Mouse (Mus musculus) forebrain, embryonic 15.5 days (tissue): ENCODE measurements around the gene Kalrn. TPM values are rescaled to one million over a fixed set of nuclear protein-coding genes. Genes with fewer than 3 reads are reported as not detected.

Source experiments
- ATAC-seq: fragments of 200-750 bp; cut with Nextera tagmentation; replicated peaks from 2 replicates; pipeline ENCODE4 v1.8.0; 2017; ENCODE audit warnings: mild to moderate bottlenecking, moderate TSS enrichment, moderate library complexity
- H3K27ac ChIP-seq: fragments of 300-500 bp; sonication (generic); replicated peaks from 2 replicates; pipeline ENCODE4 v1.5.1; 2015; ENCODE audit warnings: mild to moderate bottlenecking, inconsistent platforms
- H3K27me3 ChIP-seq: fragments of 300-500 bp; sonication (generic); 2 replicates; pipeline ENCODE4 v1.6.1; 2015; ENCODE audit warnings: inconsistent platforms
- H3K36me3 ChIP-seq: fragments of 300-500 bp; sonication (generic); 2 replicates; pipeline ENCODE4 v1.6.1; 2015; ENCODE audit warnings: mild to moderate bottlenecking, inconsistent platforms
- H3K4me1 ChIP-seq: fragments of 300-500 bp; sonication (generic); 2 replicates; pipeline ENCODE4 v1.6.1; 2015; ENCODE audit warnings: inconsistent platforms
- H3K4me2 ChIP-seq: fragments of 300-500 bp; sonication (generic); replicated peaks from 2 replicates; pipeline ENCODE4 v1.6.1; 2015; ENCODE audit warnings: mild to moderate bottlenecking, inconsistent platforms
- H3K4me3 ChIP-seq: fragments of 300-500 bp; sonication (generic); 2 replicates; pipeline ENCODE4 v1.5.1; 2015; ENCODE audit warnings: mild to moderate bottlenecking, inconsistent platforms
- H3K9ac ChIP-seq: fragments of 300-500 bp; sonication (generic); replicated peaks from 2 replicates; pipeline ENCODE4 v1.6.1; 2015; ENCODE audit warnings: mild to moderate bottlenecking, inconsistent platforms
- H3K9me3 ChIP-seq: fragments of 300-500 bp; sonication (generic); 2 replicates; pipeline ENCODE4 v1.6.1; 2016; ENCODE audit warnings: inconsistent platforms
- WGBS: fragments of 180-500 bp; shearing (Covaris S2); methylation state at CpG from one replicate; pipeline ENCODE4 v1.1.7; 2015; ENCODE audit warnings: mixed read lengths; 5-methylcytosine and 5-hydroxymethylcytosine counted together
- polyA plus RNA-seq: library from polyadenylated mRNA; unstranded; fragments of >200 nt; fragmentation: Nextera tagmentation; extraction: Ambion mirVana; gene quantifications from 2 replicates; pipeline ENCODE4 v1.2.1, GENCODE M21; 2015

The Kalrn gene
- polyA plus RNA-seq, 1 experiment from 2014 or later: 36.4 TPM

- 29% methylated on average over 6 of the region's 6 CpGs for WGBS
- no peaks in the 10 kb centered on the region for H3K9me3 ChIP-seq
- H3K27ac ChIP-seq: peak overlapping the region; percentile 36
- peaks cover 49% of the 10 kb centered on the region for H3K4me1 ChIP-seq
- peak; percentile 92 for ATAC-seq
- no peak overlapping the region for H3K9ac ChIP-seq
- H3K4me2 ChIP-seq: no peak overlapping the region
- no peak overlapping the region for H3K4me3 ChIP-seq
- H3K27me3 ChIP-seq: no peaks in the 10 kb centered on the region
- no peaks in the 10 kb centered on the region for H3K36me3 ChIP-seq
Measured at GRCm38 (mm10) chr16:34546805-34547509, 26.4 kb downstream of the Kalrn start.

- WGBS: 74% methylated on average over 4 of the region's 4 CpGs
- Histone ChIP-seq H3K4me2 (no peak overlapping the region), H3K4me3 (no peak overlapping the region), H3K27ac (no peak overlapping the region), H3K4me1 (peaks cover 47% of the 10 kb centered on the region), H3K36me3 (no peaks in the 10 kb centered on the region), H3K9me3 (no peaks in the 10 kb centered on the region), H3K9ac (no peak overlapping the region), H3K27me3 (no peaks in the 10 kb centered on the region)
- no peak for ATAC-seq
Measured at GRCm38 (mm10) chr16:34543754-34544153, 29.6 kb downstream of the Kalrn start.

GRCm38 (mm10) chr16:34542341-34542740, 31.0 kb downstream of the Kalrn start:
- 96% methylated on average over 2 of the region's 2 CpGs for WGBS
- H3K4me1 ChIP-seq: peaks cover 45% of the 10 kb centered on the region
- ATAC-seq: no peak
- H3K36me3 ChIP-seq: no peaks in the 10 kb centered on the region
- H3K9me3 ChIP-seq: no peaks in the 10 kb centered on the region
- H3K4me3 ChIP-seq: no peak overlapping the region
- H3K9ac ChIP-seq: no peak overlapping the region
- no peak overlapping the region for H3K27ac ChIP-seq
- no peaks in the 10 kb centered on the region for H3K27me3 ChIP-seq
- no peak overlapping the region for H3K4me2 ChIP-seq

GRCm38 (mm10) chr16:34538679-34539185, 34.6 kb downstream of the Kalrn start:
- Histone ChIP-seq H3K27ac (peak overlapping the region; percentile 68; the same call in 1 of the 2 replicates), H3K4me2 (no peak overlapping the region), H3K9ac (no peak overlapping the region), H3K4me1 (peaks cover 47% of the 10 kb centered on the region), H3K36me3 (no peaks in the 10 kb centered on the region), H3K27me3 (no peaks in the 10 kb centered on the region), H3K4me3 (no peak overlapping the region), H3K9me3 (no peaks in the 10 kb centered on the region)
- 30% methylated on average over 5 of the region's 5 CpGs for WGBS
- peak; percentile 69 for ATAC-seq

- no peak overlapping the region for H3K4me2 ChIP-seq
- no peak overlapping the region for H3K27ac ChIP-seq
- H3K27me3 ChIP-seq: no peaks in the 10 kb centered on the region
- H3K9ac ChIP-seq: no peak overlapping the region
- H3K4me3 ChIP-seq: no peak overlapping the region
- 0 out of 2 replicates have a peak, but pooled peaks have one; percentile 24 for ATAC-seq
- H3K9me3 ChIP-seq: no peaks in the 10 kb centered on the region
- no peaks in the 10 kb centered on the region for H3K36me3 ChIP-seq
- H3K4me1 ChIP-seq: peaks cover 45% of the 10 kb centered on the region
- whole genome bisulfite sequencing: 46% methylated on average over 6 of the region's 6 CpGs
Measured at GRCm38 (mm10) chr16:34536300-34536699, 37.0 kb downstream of the Kalrn start.

- peaks cover 43% of the 10 kb centered on the region for H3K4me1 ChIP-seq
- H3K27ac ChIP-seq: no peak overlapping the region
- H3K9me3 ChIP-seq: no peaks in the 10 kb centered on the region
- no peaks in the 10 kb centered on the region for H3K27me3 ChIP-seq
- no peak overlapping the region for H3K4me2 ChIP-seq
- 39% methylated on average over 7 of the region's 7 CpGs for WGBS
- ATAC-seq: no peak
- H3K36me3 ChIP-seq: no peaks in the 10 kb centered on the region
- H3K4me3 ChIP-seq: no peak overlapping the region
- no peak overlapping the region for H3K9ac ChIP-seq
Measured at GRCm38 (mm10) chr16:34535135-34535534, 38.2 kb downstream of the Kalrn start.

- Histone ChIP-seq H3K4me2 (no peak overlapping the region), H3K27me3 (no peaks in the 10 kb centered on the region), H3K9me3 (no peaks in the 10 kb centered on the region), H3K36me3 (no peaks in the 10 kb centered on the region), H3K4me3 (no peak overlapping the region), H3K27ac (no peak overlapping the region), H3K4me1 (peaks cover 19% of the 10 kb centered on the region), H3K9ac (no peak overlapping the region)
- no peak for ATAC-seq
- 10% methylated on average over 1 of the region's 1 CpGs for WGBS
Measured at GRCm38 (mm10) chr16:34531506-34531905, 41.8 kb downstream of the Kalrn start.

- Histone ChIP-seq H3K27me3 (no peaks in the 10 kb centered on the region), H3K4me1 (peaks cover 13% of the 10 kb centered on the region), H3K27ac (no peak overlapping the region), H3K4me3 (no peak overlapping the region), H3K36me3 (no peaks in the 10 kb centered on the region), H3K9ac (no peak overlapping the region), H3K4me2 (no peak overlapping the region), H3K9me3 (no peaks in the 10 kb centered on the region)
- no peak for ATAC-seq
- WGBS: 90% methylated on average over 5 of the region's 5 CpGs
Measured at GRCm38 (mm10) chr16:34530029-34530428, 43.3 kb downstream of the Kalrn start.

GRCm38 (mm10) chr16:34528234-34528983, 44.9 kb downstream of the Kalrn start:
- Histone ChIP-seq H3K9ac (no peak overlapping the region), H3K4me3 (no peak overlapping the region), H3K27ac (no peak overlapping the region), H3K9me3 (no peaks in the 10 kb centered on the region), H3K27me3 (no peaks in the 10 kb centered on the region), H3K36me3 (no peaks in the 10 kb centered on the region), H3K4me1 (peaks cover 15% of the 10 kb centered on the region; the same call in 1 of the 2 replicates), H3K4me2 (no peak overlapping the region)
- ATAC-seq: no peak
- 88% methylated on average over 5 of the region's 5 CpGs for WGBS

GRCm38 (mm10) chr16:34526378-34526777, 47.0 kb downstream of the Kalrn start:
- Histone ChIP-seq H3K9ac (no peak overlapping the region), H3K9me3 (no peaks in the 10 kb centered on the region), H3K4me2 (no peak overlapping the region), H3K4me1 (peaks cover 18% of the 10 kb centered on the region; the same call in 1 of the 2 replicates), H3K36me3 (no peaks in the 10 kb centered on the region), H3K4me3 (no peak overlapping the region), H3K27ac (no peak overlapping the region), H3K27me3 (no peaks in the 10 kb centered on the region)
- ATAC-seq: no peak; the same call in 1 of the 2 replicates
- WGBS: 63% methylated on average over 7 of the region's 7 CpGs

- ATAC-seq: peak; percentile 58; the same call in 1 of the 2 replicates
- no peaks in the 10 kb centered on the region for H3K36me3 ChIP-seq
- H3K9me3 ChIP-seq: no peaks in the 10 kb centered on the region
- no peak overlapping the region for H3K9ac ChIP-seq
- 76% methylated on average over 8 of the region's 8 CpGs for WGBS
- peaks cover 21% of the 10 kb centered on the region for H3K4me1 ChIP-seq
- no peak overlapping the region for H3K4me2 ChIP-seq
- H3K27ac ChIP-seq: no peak overlapping the region
- H3K4me3 ChIP-seq: no peak overlapping the region
- no peaks in the 10 kb centered on the region for H3K27me3 ChIP-seq
Measured at GRCm38 (mm10) chr16:34525866-34526265, 47.5 kb downstream of the Kalrn start.

- Histone ChIP-seq H3K4me3 (no peak overlapping the region), H3K4me1 (peaks cover 22% of the 10 kb centered on the region), H3K36me3 (no peaks in the 10 kb centered on the region), H3K9ac (no peak overlapping the region), H3K27me3 (no peaks in the 10 kb centered on the region), H3K27ac (no peak overlapping the region), H3K9me3 (no peaks in the 10 kb centered on the region), H3K4me2 (no peak overlapping the region)
- no peak for ATAC-seq
- 73% methylated on average over 3 of the region's 3 CpGs for WGBS
Measured at GRCm38 (mm10) chr16:34525205-34525604, 48.1 kb downstream of the Kalrn start.
